Mouse (Mus musculus) spleen, adult 2 months (tissue): Measurements from ENCODE around the gene Cdh4. TPM values are rescaled to one million over a fixed set of nuclear protein-coding genes. Genes with fewer than 3 reads are reported as not detected.

ENCODE experiments used
- DNase-seq, 2 experiments: peaks; one replicate each; pipeline versions ENCODE4 v3.0.0 to v3.0.0-alpha.2; 2012 to 2021; ENCODE audit warnings: low spot score in 2 of 2, low read depth in 1 of 2
- H3K27ac ChIP-seq: fragments of 200-500 bp; 2 replicates; pipeline ENCODE4 v1.5.1; 2012; ENCODE audit warnings: low read length, inconsistent platforms; ENCODE audit not compliant: insufficient read depth
- H3K27me3 ChIP-seq: fragments of 200-500 bp; 2 replicates; pipeline ENCODE4 v1.6.1; 2012; ENCODE audit warnings: mild to moderate bottlenecking, moderate library complexity, low read length, inconsistent platforms; ENCODE audit not compliant: control insufficient read depth, insufficient read depth
- H3K36me3 ChIP-seq: fragments of 200-500 bp; 2 replicates; pipeline ENCODE4 v1.6.1; 2012; ENCODE audit warnings: mild to moderate bottlenecking, low read length, inconsistent platforms; ENCODE audit not compliant: control insufficient read depth, insufficient read depth
- H3K4me1 ChIP-seq: fragments of 200-500 bp; 2 replicates; pipeline ENCODE4 v1.6.1; 2011; ENCODE audit warnings: inconsistent platforms; ENCODE audit not compliant: control insufficient read depth, insufficient read depth, insufficient read length
- H3K4me3 ChIP-seq: fragments of 200-500 bp; 2 replicates; pipeline ENCODE4 v1.5.1; 2011; ENCODE audit warnings: mild to moderate bottlenecking, inconsistent platforms; ENCODE audit not compliant: insufficient read depth, insufficient read length; ENCODE audit errors: extremely low read depth
- CTCF ChIP-seq: fragments of 200-500 bp; IDR thresholded peaks from 2 replicates; pipeline ENCODE4 v1.5.1; 2011; ENCODE audit warnings: mild to moderate bottlenecking, inconsistent platforms; ENCODE audit not compliant: insufficient read depth, insufficient read length, insufficient replicate concordance; ENCODE audit errors: extremely low read depth
- POLR2A ChIP-seq: fragments of 200-500 bp; IDR thresholded peaks from 2 replicates; pipeline ENCODE4 v1.6.1; 2011; ENCODE audit warnings: low read depth, low read length, inconsistent platforms
- WGBS: fragments of 180-500 bp; shearing (Covaris S2); methylation state at CpG from one replicate; pipeline ENCODE4 v1.1.7; 2018; 5-methylcytosine and 5-hydroxymethylcytosine counted together
- polyA plus RNA-seq: library from polyadenylated mRNA; depleted of rRNA; stranded (reverse); fragments of >200 nt; gene quantifications from 2 replicates; pipeline ENCODE4 v1.2.3, GENCODE M21; 2012

The Cdh4 gene
- polyA plus RNA-seq, 1 experiment: 1.0 TPM

DNA sequence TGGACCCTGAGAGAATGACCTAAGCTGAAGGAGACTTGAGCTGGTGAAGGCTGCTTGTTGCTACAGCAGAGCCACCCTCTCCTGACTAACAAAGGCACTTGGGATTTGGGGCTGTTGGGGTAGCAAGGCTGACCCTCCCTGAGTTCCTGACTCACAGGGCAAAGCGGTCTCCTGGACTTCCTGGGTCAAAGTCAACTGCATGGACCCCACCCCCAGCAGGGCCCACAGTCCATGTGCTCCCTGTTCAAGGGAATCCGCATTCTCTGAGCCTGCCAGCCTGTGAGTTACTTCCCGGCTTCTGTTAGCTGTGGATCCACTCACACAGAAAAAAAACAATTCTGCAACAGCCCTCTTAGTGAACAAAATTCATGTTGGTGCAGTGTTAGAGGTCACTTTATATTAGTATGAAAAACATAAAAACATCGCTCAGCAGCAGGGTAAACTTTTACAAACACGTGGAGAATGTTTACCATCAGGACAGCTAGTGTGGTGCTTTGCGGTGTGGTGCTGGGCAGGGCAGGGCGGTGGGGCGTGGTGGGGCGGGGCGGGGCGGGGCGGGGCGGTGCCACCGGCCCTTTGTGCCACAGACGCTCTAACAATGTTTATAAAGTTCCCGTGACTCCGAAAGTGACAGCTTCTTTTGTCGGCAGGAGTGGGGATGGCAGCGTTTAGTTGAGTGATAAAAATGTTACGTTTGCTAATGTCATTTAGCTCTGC is 219.9 kb downstream of the Cdh4 start:
- H3K27ac ChIP-seq: no peak overlapping the region
- H3K36me3 ChIP-seq: no peaks in the 10 kb centered on the region
- WGBS: 5% methylated on average over 20 of the region's 20 CpGs
- TF ChIP-seq CTCF: no peak
- no peak for TF ChIP-seq POLR2A
- H3K4me3 ChIP-seq: no peak overlapping the region
- no peaks in the 10 kb centered on the region for H3K27me3 ChIP-seq
- DNase-seq: no peak
- H3K4me1 ChIP-seq: no peaks in the 10 kb centered on the region

DNA sequence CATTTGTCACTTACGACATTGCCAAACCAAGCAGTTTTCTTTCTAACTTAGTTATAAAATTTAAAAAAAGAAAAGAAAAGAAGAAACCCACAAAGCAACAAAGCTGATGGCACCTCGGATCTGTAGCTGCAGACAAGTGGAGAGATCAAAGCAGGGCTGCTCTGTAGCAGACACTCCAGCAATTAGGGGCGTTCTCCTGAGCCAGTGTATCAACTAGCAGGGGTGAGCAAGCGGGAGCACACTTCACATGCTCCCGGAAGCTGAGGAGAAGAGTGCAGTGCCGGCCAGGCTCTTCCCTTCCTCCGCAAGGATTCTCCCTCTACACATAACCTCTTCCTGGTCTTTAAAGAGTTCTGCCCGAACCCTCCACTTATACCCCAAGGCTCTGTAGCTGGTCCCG is 220.5 kb downstream of the Cdh4 start:
- Histone ChIP-seq H3K36me3 (no peaks in the 10 kb centered on the region), H3K27me3 (no peaks in the 10 kb centered on the region), H3K27ac (no peak overlapping the region), H3K4me3 (no peak overlapping the region), H3K4me1 (no peaks in the 10 kb centered on the region)
- TF ChIP-seq POLR2A (no peak), CTCF (no peak)
- WGBS: 4% methylated on average over 9 of the region's 9 CpGs
- no peak for DNase-seq

DNA sequence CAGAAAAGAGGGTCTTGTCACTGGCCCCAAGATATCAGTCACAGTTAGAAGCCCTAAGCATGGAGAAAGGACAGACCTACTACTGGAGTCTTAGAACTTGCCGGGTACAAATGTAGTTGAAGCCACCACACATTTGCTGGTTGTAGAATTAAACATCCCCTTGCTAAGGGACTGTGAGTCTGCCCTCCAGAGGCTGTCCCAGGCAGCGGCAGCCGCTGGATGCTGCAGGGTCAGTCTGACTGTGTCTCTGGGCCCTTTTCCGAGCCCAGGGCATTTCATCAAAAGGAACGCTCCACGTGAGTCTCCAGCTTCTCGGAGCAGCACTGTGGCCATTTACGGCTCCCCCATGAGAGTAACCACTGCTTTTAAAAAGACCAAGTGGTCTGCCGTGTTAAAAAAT is 221.4 kb downstream of the Cdh4 start:
- DNase-seq: no peak
- no peaks in the 10 kb centered on the region for H3K36me3 ChIP-seq
- no peaks in the 10 kb centered on the region for H3K4me1 ChIP-seq
- TF ChIP-seq CTCF (no peak), POLR2A (no peak)
- no peaks in the 10 kb centered on the region for H3K27me3 ChIP-seq
- H3K4me3 ChIP-seq: no peak overlapping the region
- H3K27ac ChIP-seq: no peak overlapping the region
- WGBS: 56% methylated on average over 9 of the region's 9 CpGs

DNA sequence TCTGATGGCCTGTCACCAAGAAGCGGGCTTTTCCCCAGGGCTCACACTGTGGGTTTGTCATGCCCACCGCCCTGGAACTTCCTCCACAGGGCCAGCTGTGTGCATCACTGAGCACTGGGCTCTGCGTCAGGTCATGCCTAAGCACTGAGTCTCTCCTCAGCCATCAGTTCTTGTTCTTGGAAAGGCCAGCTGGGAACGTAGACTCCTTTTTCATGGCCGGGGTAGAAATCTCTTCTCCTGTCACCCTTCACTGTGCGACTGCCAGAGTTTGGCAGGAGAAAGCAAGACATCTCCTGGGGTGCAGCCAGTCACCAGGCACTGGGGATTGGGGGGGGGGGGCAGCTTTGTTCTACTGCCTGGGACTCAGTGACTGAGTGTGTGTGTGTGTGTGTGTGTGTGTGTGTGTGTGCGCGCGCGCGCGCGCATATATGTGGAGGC is 222.0 kb downstream of the Cdh4 start:
- no peak for DNase-seq
- Histone ChIP-seq H3K4me1 (no peaks in the 10 kb centered on the region), H3K4me3 (no peak overlapping the region), H3K27ac (no peak overlapping the region), H3K36me3 (no peaks in the 10 kb centered on the region), H3K27me3 (no peaks in the 10 kb centered on the region)
- WGBS: 75% methylated on average over 13 of the region's 13 CpGs
- TF ChIP-seq CTCF (no peak), POLR2A (no peak)

DNA sequence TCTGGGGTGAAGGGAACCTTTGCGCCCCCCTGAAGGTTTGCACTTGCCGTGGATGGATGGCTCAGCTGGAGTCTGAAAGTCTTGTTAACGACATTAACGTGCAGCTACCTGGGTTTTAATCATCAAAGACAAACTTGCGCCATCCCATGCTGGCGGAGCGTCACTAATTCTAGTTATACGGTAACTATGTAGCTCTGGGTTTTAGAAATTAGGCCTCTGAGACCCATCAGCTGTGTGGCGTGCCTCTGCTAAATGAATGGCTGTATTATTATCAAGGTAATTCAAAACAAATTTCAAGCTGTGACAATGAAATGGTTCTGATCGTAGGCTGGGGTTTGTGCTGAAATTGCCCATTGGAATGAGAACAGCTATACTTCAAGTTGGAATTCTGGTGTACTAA is 228.5 kb downstream of the Cdh4 start:
- Histone ChIP-seq H3K4me3 (no peak overlapping the region), H3K4me1 (no peaks in the 10 kb centered on the region), H3K27ac (no peak overlapping the region), H3K27me3 (no peaks in the 10 kb centered on the region), H3K36me3 (no peaks in the 10 kb centered on the region)
- TF ChIP-seq CTCF: no peak
- no peak for TF ChIP-seq POLR2A
- no peak for DNase-seq
- 89% methylated on average over 10 of the region's 10 CpGs for WGBS

DNA sequence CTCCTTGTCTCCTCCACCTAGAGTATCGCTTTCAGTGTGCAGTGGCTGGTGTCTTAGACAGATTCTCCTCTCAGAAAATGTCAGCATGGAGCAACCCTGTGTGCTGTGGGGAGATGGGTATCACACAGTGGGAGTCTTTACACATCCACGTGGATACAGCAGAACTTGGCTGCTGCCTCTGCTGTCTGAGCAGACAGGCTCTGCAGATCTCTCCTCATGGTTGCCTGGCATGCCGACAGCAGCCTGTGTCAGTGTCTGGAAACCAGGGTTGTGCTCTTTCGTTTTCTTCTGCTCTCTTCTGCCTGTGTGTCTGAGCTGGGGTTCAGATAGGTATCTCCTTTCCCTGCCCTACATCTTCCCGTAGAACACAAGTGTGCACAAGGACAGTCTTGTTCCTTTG is 237.6 kb downstream of the Cdh4 start:
- H3K4me3 ChIP-seq: no peak overlapping the region
- no peaks in the 10 kb centered on the region for H3K27me3 ChIP-seq
- H3K36me3 ChIP-seq: no peaks in the 10 kb centered on the region
- no peaks in the 10 kb centered on the region for H3K4me1 ChIP-seq
- 64% methylated on average over 5 of the region's 5 CpGs for WGBS
- no peak overlapping the region for H3K27ac ChIP-seq
- DNase-seq: no peak
- no peak for TF ChIP-seq CTCF

DNA sequence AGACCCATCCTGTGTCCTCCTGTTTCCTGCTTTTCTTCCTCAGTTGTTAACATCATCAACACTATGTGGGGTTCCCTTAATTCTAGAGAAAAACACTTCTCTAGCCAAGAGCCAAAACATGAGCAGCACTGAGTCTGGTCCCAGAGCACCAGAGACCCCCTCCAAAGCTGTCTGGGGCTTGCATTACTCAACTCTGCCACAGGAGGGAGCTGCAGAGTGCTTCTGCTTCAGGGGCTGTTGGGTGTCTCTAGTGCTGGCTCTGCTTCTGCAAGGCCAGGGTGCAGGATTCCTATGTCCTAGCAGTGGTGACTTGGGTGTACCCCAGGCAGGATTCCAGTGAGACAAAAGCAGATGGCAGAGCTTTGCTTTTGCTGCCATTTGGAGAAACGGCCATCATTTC is 239.2 kb downstream of the Cdh4 start:
- no peak for DNase-seq
- H3K27me3 ChIP-seq: no peaks in the 10 kb centered on the region
- peak; percentile 31; the same call in 1 of the 2 replicates for TF ChIP-seq CTCF
- TF ChIP-seq POLR2A: no peak
- no peak overlapping the region for H3K27ac ChIP-seq
- H3K36me3 ChIP-seq: no peaks in the 10 kb centered on the region
- 84% methylated on average over 1 of the region's 1 CpGs for WGBS
- no peaks in the 10 kb centered on the region for H3K4me1 ChIP-seq
- H3K4me3 ChIP-seq: no peak overlapping the region
